Mouse (Mus musculus): Measurements from ENCODE around the gene Hist1h2ag.

Hist1h2ag gene

GRCm38 (mm10) chr13:22036149-22036956 lies 6.4 kb downstream of the Hist1h2ag start:
- no peak for DNase-seq

GRCm38 (mm10) chr13:22035267-22036148 lies 7.2 kb downstream of the Hist1h2ag start, which contains the start of the genes Hist1h2ah and Hist1h2bk:
Gene Hist1h2ah (minus strand): TSS chr13:22035568.
Gene Hist1h2bk (plus strand): TSS chr13:22035870.
- peak; percentile 84 for DNase-seq

GRCm38 (mm10) chr13:22034443-22035266 lies 8.1 kb downstream of the Hist1h2ag start:
- no peak for DNase-seq

GRCm38 (mm10) chr13:22033741-22034442 lies 8.9 kb downstream of the Hist1h2ag start:
- DNase-seq: no peak

- DNase-seq: no peak
These were observed 12.3 kb downstream of the Hist1h2ag start for GRCm38 (mm10) chr13:22030493-22030892.

GRCm38 (mm10) chr13:22029928-22030327 lies 12.8 kb downstream of the Hist1h2ag start:
- DNase-seq: no peak

GRCm38 (mm10) chr13:22028673-22029460 lies 13.9 kb downstream of the Hist1h2ag start:
- peak; percentile 97 for DNase-seq

DNA sequence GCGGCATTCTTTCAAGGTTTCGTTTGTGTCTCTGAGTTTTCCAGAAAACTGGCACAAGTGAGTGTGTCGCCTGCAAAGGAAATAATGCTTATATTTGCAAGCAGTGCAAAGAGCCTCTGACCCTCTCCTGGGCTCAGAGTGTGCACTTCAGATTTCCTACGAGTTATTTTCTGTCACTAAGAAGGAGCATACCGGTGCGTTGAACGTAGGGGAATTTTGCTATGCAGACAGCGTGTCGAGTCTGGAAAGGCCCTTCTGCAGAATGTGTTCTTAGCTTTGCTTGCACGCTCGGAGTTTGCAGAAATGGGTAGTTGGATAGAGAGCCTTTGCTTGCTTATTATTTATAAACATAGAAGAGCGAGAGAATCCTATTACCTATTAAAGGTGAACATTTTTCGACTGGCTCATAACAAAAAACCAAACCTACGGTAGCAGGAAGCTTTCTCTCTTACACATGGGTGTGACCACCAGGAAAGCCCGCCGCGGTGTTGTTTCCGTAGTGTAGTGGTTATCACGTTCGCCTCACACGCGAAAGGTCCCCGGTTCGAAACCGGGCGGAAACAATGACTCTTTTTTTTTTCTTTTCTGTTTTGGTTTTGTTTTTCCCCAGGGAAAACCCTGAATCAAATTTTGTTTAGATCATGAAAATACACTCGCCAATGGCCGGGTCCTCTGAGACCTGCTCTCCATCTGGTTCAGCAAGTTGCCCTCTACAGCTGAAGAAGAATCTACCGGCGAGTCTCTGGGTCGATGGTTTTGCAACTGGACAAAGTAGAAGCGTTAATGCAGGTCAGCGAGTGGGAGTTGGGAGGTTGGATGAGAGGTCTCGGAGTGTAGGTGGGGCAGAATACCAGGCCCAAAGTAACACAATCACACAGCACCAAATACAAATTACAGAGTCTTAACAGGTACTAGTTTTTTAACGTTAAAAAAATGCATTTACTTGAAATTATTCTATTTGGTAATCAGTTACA lies 16.4 kb downstream of the Hist1h2ag start:
- DNase-seq: peak; percentile 89

- peak; percentile 85 for DNase-seq
These were observed 20.5 kb downstream of the Hist1h2ag start for GRCm38 (mm10) chr13:22022241-22022640.

DNA sequence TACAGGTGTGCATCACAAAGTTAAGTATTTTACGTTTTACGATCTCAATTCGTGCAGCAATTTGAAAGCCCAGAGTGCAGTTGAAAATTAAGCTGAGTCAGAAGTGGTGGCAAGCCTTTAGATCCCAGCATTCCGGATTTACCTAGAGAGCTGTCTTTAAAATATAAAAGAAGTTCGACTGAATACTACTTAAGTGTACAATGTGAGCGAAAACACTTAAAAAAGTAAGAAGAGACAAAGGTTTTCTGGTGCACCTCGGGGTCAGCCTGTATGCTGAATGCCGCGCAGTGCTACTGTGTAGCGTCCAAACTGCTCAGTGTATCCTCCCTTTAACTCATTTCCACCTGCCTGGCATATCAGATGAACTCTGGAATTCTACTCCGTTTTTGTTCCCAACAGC lies 21.2 kb downstream of the Hist1h2ag start:
- no peak for DNase-seq

GRCm38 (mm10) chr13:22020901-22021339 lies 21.8 kb downstream of the Hist1h2ag start:
- peak; percentile 75 for DNase-seq

GRCm38 (mm10) chr13:22019934-22020835 lies 22.6 kb downstream of the Hist1h2ag start:
- peak; percentile 41 for DNase-seq

GRCm38 (mm10) chr13:22015479-22016450 lies 27.0 kb downstream of the Hist1h2ag start:
- peak; percentile 75 for DNase-seq

- peak; percentile 28 for DNase-seq
These were observed 28.3 kb downstream of the Hist1h2ag start for GRCm38 (mm10) chr13:22014411-22014845.

DNA sequence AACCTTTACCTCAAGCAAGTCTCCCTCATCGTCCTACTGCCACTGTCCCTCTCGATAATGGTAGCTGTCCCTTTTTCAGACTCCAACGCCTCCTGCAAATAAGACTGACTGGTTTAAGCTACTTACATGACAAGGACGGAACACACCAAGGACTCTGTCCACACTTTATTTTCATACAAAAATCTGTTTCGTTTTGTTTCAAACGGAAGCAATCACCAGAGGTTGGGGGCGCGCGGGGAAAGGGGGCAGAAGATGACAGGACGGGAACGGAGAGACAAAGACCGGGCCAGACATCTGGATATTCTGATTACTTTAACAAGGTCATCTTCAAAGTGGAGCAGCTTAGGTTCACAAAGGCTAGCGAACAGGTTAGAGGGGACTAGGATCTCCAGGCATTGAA lies 29.0 kb downstream of the Hist1h2ag start:
- no peak for DNase-seq

DNA sequence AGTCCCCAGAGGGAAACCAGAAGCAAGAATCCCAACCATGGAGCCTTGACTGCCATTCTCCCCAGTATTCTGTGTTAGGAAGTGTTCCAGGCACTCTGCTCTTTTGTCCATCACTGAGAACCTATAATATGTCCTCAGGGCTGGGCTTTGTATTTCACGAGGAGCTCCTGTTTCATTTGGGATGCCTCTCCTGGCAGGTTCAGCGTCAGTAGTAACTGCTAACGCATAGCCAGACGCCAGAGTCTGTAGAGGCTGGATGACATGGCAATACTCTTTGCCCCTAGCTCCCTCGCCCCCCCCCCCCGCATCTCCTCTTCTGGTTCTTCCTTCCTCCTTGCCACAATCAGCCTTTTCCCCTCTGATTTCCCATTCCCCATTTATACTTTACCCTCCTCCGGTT lies 33.1 kb downstream of the Hist1h2ag start, which contains the start of gene Prss16:
TSS of gene Prss16 (minus strand) at position 101 of the 400 bp plus-strand sequence.
- DNase-seq: no peak

- no peak for DNase-seq
These were observed 34.0 kb downstream of the Hist1h2ag start for GRCm38 (mm10) chr13:22008707-22009106.
